Mouse (Mus musculus): Measurements from ENCODE around the gene Ephx4.

GRCm38 (mm10) chr5:107360054-107360730, 42.3 kb upstream of the Ephx4 start:
- TF ChIP-seq CTCF (IDR thresholded peaks at IDR 0.05; ENCODE audit: borderline replicate concordance, insufficient read depth, low read depth, low read length) (no peak), POLR2A (IDR thresholded peaks at IDR 0.05; ENCODE audit: borderline replicate concordance, insufficient read depth, low read length) (no peak)

Measured in cerebellum, adult 2 months (tissue).